Mouse (Mus musculus) liver, embryonic 15.5 days (tissue): ENCODE results near the gene Atp6v0c. TPM values are rescaled to one million over a fixed set of nuclear protein-coding genes. Genes with fewer than 3 reads are reported as not detected.

Experiments
- polyA plus RNA-seq: library from polyadenylated mRNA; unstranded; fragments of >200 nt; fragmentation: Nextera tagmentation; extraction: Ambion mirVana; gene quantifications from 2 replicates; pipeline ENCODE4 v1.2.1, GENCODE M21; 2015

Gene Atp6v0c
- polyA plus RNA-seq, 1 experiment from 2014 or later: 362 TPM

Other genes with a start within 250 kb of the Atp6v0c start
- not detected in 2 replicates for gene Sbp, start 228.0 kb downstream of the Atp6v0c start, polyA plus RNA-seq
- not detected in 2 replicates for gene Sbpl, start 214.4 kb downstream of the Atp6v0c start, polyA plus RNA-seq
- 0.14 TPM in 1 of 2 replicates, not detected in the other for gene Prss30, start 189.1 kb downstream of the Atp6v0c start, polyA plus RNA-seq
- not detected in 2 replicates for gene Prss22, start 171.6 kb downstream of the Atp6v0c start, polyA plus RNA-seq
- gene Prss27, start 131.6 kb downstream of the Atp6v0c start, polyA plus RNA-seq: not detected in 2 replicates
- gene Kctd5, start 96.2 kb downstream of the Atp6v0c start, polyA plus RNA-seq: 12.6 TPM in 2 replicates
- 25.2 and 26.3 TPM in 2 replicates for gene Pdpk1, start 18.8 kb downstream of the Atp6v0c start, polyA plus RNA-seq
- 21.4 and 23.6 TPM in 2 replicates for gene Amdhd2, start 5.9 kb downstream of the Atp6v0c start, polyA plus RNA-seq
- 6.6 and 7.9 TPM in 2 replicates for gene Tbc1d24, start 35.9 kb upstream of the Atp6v0c start, polyA plus RNA-seq
- 1.1 and 1.2 TPM in 2 replicates for gene Ntn3, start 39.8 kb upstream of the Atp6v0c start, polyA plus RNA-seq
- 8.2 and 9.6 TPM in 2 replicates for gene Tedc2, start 51.1 kb upstream of the Atp6v0c start, polyA plus RNA-seq
- 71.5 and 75.6 TPM in 2 replicates for gene Ccnf, start 81.8 kb upstream of the Atp6v0c start, polyA plus RNA-seq
- not detected in 2 replicates for gene Abca17, start 181.4 kb upstream of the Atp6v0c start, polyA plus RNA-seq
- 14.1 and 14.8 TPM in 2 replicates for gene Abca3, start 182.2 kb upstream of the Atp6v0c start, polyA plus RNA-seq
- 109 and 113 TPM in 2 replicates for gene Rnps1, start 244.9 kb upstream of the Atp6v0c start, polyA plus RNA-seq